Mouse (Mus musculus): ENCODE measurements around the gene Lbx2. TPM values are rescaled to one million over a fixed set of nuclear protein-coding genes. Genes with fewer than 3 reads are reported as not detected.
A peak's percentile ranks its signal among the peaks of the same experiment; 100 is the strongest.

Gene Lbx2
- total RNA-seq, 2 experiments from 2014 or later = 0.28 to 0.39 TPM

DNA sequence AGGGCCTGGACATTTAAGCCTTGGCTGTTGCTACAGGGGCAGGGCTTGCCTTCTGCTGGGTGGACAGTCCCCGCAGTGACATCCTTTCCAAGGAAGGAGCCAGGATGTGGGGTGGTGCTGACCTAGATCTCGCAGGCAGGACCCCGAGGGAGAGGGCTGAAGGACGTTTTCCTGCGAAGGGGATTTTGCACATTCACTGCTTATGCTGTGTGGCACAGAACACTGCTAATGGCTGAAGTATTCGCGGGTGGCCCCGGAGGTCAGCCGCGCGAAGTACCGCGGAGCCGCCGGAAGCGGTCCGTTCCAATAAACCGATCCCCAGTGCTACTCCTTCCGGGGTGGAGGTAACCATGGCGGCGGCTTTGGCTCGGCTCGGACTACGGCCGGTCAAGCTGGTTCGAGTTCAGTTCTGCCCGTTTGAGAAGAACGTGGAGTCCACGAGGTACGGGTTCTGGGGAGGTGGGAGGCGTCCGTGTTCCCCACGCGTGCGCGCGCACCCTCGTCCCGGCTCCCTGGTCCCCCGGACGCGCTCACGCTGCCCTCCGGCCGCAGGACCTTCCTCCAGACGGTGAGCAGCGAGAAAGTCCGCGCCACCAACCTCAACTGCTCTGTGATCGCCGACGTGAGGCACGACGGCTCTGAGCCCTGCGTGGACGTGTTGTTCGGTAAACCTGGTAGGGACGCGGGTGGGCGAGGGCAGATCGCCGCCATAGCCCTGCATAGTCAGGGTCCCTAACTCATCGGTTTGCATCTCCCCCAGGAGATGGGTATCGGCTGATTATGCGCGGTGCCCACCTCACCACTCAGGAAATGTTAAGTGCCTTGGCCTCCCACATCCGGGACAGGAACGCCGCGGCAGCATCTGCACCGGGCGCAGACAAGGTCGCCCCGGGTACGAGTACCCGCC is 22.8 kb downstream of the Lbx2 start, which contains the start of gene Mrpl53:
TSS of gene Mrpl53 (plus strand) at position 279 of the 907 bp plus-strand sequence.
- peak; percentile 85 for DNase-seq (ENCODE audit: low spot score)

DNA sequence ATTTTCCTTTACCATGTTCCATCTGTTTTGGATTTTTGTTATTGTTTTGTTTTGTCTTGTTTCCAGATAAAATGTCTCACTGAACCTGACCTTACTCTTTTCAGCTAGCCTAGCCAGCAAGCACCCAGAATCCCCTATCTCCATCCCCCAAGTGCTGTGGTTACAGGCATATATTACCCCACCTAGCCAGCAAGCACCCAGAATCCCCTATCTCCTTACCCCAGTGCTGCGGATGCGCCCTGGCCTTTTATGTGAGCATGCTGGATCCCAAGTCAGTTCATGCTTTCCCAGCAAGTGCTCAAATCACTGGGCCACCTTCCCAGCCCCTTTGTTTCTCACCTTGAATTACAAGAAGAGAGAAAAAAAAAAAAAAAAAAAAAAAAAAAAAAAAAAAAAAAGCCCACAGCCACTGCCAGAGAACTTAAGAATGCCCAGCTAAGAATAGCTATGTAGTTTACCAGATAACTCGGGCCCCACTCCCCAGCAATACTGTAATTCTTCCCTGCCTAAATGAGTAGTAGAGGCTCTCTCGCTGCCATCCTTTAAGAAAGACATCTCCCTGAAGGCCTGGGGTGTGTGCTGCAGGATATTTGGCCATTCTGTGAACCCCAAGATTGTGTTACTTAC is 25.5 kb downstream of the Lbx2 start:
- no peak for DNase-seq (ENCODE audit: low spot score)

DNA sequence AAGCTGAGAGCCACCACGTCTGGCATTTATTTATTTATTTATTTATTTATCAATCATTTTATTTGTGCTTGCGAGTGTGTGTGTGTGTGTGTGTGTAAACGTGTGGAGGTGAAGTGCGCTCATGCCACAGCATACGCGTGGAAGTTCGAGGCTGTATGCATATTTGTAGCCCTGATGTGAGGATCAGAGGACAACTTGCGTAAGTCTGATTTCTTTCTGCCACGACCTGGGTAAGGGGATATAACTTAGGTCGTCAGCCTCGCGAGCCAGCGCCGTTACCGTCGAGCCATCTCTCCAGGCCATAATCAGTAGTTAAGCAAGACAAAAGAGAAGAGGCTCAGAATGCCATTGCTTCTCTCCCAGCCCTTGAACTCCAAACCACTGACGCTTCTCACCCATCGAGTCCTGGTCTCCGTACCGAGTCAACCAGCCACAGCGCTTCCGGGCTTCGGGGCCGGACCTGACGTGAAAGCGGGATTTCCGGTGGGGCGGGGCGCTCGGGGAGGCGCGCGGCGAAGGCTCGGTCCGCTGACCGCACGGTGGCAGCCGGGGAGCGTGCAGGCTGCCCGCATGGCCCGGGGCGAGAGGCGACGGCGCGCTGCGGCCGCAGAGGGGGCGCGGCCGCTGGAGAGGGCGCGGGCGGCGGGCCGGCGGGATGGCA is 29.0 kb downstream of the Lbx2 start, which contains the start of gene Mogs:
TSS of gene Mogs (plus strand) at position 486 of the 661 bp plus-strand sequence.
- peak; percentile 93 for DNase-seq (ENCODE audit: low spot score)

DNA sequence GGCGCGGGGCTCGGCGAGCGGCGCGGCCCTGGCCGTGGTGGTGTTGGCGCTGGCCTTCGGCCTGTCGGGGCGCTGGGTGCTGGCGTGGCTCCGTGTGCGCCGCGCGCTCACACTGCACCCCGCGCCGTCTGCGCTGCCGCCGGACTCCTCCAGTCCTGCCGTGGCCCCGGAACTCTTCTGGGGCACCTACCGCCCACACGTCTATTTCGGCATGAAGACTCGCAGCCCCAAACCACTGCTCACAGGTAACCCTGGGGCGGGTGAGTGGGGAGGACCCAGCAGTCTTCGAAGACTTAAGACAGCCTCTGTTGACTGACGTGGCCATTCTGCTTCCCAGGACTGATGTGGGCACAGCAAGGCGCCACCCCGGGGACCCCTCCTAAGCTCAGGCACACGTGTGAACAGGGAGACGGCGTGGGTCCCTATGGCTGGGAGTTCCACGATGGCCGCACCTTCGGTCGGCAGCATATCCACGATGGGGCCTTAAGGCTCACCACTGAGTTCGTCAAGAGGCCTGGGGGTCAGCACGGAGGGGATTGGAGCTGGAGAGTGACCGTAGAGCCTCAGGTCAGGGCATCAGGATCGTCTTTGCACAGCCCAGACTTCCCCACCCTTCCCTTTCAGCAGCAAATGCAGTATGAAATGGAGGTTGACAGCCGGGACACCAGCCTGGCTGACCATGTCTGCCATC is 29.7 kb downstream of the Lbx2 start:
- DNase-seq (ENCODE audit: low spot score) = no peak

DNA sequence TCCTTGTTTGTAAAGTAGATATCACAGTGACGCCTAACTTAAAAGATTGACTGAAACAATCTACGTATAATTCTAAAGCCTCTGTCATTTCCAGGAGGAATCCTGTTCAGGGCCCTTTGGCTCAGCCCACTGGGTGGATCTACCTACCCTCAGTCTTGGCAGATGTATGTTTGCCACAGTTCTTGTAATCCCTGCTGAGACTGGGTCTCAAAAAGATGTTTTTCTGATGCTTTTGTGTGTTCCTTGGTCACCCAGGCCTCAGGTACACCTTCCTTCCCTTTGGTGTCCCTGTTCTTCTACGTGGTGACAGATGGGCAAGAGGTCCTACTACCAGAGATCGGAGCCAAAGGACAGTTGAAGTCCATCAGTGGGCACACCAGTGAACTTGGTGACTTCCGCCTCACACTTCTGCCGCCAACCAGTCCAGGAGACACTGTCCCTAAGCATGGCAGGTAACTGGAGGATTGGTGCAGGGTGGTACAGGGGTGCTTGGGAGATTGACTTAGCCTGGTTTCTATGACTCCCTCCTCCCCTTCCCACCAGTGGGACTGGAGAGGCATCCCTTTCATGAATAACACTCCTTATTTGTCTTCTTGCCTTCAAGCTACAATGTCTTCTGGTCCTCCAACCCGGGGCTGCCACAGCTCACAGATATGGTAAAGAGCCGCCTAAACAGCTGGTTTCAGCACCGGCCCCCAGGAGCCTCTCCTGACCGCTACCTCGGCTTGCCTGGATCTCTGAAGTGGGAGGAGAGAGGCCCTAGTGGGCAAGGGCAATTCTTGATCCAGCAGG is 30.4 kb downstream of the Lbx2 start:
- no peak for DNase-seq (ENCODE audit: low spot score)

DNA sequence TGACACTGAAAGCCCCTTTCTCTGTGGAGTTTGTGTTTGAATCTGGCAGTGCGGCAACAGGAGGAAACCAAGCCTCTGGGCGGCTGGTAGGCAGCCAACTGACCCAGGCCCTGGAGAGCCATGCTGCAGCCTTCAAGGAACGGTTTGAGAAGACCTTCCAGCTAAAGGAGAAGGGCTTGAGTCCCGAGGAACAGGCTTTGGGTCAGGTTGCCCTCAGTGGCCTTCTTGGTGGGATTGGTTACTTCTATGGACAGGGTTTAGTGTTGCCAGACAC is 30.9 kb downstream of the Lbx2 start:
- no peak for DNase-seq (ENCODE audit: low spot score)

DNA sequence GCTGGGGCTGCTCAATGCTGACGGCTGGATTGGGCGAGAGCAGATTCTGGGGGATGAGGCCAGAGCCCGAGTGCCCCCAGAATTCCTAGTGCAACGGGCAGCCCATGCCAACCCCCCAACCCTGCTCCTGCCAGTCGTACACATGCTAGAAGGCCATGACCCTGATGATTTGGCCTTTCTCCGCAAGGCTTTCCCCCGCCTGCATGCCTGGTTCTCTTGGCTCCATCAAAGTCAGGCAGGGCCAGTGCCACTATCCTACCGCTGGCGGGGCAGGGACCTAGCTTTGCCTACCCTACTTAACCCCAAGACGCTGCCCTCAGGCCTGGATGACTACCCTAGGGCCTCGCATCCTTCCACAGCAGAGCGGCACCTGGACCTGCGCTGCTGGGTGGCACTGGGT is 31.4 kb downstream of the Lbx2 start:
- DNase-seq (ENCODE audit: low spot score) = no peak

DNA sequence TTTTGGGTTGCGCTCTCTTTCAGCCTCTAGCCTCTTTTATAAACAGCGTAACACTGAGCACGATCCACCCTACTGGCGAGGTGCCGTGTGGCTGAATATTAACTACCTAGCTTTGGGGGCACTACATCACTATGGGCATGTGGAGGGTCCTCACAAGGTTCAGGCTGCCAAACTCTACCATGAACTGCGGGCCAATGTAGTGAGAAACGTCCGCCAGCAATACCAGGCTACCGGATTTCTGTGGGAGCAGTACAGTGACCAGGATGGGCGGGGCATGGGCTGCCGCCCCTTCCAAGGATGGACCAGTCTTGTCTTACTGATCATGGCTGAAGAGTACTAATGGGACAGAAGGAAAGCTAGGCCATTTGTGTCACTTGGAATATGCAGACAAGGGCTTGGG is 32.2 kb downstream of the Lbx2 start:
- no peak for DNase-seq (ENCODE audit: low spot score)

DNA sequence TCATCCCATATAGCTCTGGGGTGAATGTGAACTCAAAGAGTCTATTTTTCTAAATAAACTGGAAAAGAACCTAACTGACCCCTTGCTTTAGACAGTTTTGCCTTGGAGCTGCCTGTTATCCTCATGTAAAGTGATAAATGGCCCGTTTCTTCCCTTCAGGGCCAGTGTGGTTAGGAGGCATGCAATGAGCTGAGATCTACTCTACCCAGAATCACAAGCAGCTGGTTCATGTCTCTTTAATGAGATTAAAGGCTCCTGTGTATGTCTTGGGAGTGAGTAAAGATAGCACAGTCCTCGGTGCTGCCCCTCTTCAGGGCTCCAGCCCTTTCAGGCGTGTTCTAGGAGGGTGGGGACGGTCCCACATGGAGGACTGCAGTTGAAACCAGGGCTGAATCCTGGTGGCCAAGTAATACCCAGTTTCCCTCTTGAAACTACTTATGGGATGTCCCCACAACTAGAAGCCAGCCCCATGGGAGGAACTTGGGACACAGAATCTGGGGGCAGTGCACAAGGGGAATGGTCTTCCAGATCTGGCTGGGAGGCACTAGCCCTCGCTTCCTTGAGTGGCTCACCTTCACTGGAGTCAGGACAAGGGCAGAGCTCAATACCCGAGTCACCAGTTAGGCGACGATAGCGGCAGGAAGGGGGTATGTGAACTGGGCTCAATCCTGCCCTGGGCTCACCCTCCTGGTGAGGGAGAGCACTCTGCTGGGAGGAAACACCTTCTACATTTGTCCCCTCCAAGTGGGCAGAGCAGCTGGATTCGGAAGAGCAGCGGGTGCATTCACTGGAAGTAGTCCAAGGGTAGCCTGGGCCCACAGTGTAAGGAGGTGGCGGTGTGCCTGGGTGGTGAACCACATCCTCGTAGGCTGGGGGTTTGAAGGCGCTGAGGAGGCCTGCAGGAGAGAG is 32.9 kb downstream of the Lbx2 start:
- no peak for DNase-seq (ENCODE audit: low spot score)

DNA sequence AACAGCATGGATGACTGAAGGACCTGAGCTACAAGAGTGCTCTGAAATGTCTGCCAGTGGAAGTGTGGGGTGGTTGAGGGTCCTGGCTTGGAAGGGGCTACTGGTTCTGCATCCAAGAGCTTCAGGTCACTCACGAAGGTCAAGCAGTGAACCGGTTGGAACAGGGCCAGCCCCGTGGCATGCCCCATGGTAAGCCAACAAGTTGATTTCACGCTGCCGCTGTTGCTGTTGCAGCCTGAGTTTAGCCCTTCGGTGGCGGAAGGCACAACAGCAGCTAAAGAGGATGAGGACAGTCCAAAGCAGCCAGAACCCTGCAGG is 33.5 kb downstream of the Lbx2 start:
- no peak for DNase-seq (ENCODE audit: low spot score)

DNA sequence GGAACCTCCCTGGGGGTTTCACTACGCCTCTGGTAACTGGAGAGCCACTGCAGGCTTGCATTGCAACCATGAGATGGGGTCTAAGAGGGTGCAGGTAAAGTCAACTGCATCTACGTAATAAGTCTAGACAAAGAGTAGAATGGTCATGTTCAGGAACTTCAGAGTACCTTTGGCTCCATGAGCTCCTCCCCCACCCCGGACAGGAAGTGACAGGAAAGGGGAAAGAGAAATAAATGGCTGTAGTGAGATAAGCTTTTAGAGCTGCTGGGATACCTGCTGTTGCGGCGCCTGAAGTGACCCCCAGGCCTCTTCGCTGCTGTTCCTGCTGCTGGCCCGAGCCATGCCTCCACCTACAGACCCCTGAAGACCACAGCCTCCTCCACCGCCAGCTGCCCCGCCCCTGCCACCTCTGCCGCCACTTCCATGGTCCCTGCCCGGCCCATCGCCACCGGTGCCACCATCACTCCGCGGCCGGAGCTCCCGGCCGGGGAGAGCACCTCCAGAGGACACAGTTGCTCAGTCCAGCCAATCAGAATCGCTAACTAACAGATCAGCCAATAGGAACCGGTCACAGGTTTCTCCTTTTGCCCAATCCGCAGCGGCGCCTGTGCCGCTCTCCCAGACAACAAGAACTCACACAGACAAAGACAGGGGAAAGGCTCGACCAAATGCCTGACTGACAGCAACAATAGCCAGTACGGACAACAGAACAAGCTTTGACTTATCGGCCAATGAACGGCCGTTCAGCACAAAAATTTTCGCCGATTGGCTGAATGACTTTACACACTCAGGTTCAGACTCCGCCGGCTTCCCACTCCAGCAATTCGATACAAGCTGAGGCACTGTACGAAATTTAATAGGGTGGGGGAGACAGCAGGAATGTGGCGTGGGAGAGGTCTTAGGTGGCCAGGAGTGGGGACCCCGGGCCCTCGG is 35.0 kb downstream of the Lbx2 start, which contains the start of gene Wbp1:
TSS of gene Wbp1 (minus strand) at position 630 of the 933 bp plus-strand sequence.
- DNase-seq (ENCODE audit: low spot score) = peak; percentile 95

DNA sequence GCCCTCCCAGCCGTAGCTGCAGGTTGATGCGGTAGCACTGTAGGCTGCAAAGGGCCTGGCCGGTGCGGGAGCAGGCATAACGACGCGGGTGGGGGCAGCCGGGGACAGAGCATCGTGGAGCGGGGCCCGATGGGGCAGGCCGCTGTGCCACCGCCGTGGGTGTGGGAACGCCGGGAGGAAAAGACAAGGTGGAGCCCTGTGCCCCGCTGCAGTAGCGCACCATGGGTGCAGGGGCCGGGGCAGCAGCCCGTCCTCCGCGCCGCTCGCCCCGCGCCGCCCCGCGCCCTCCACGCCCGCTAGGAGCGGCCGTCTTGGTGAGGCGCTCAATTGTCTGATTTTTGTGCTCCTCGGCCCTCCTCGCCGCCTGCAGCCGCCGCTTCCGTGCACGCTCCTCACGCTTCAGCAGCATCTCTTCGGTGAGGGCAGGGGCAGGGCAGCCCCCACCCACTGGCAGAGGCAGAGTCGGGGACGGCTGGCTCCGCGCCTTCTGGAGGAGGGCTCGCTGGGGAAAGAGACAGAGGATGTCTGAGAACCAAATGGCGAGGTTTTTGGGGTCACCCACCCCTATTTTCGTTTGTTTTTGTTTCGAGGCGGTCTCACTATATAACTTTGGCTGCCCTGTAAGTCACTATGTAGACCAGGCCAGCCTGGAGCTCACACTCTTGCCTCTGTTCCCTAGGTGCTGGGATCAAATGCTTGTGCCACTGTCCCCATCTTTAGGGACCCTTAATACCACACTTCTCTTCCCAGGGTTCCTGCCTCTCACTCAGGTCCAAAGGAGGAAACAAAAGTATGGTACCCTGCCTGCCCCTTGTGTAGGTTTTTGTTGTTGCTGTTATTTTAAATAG is 35.9 kb downstream of the Lbx2 start:
- no peak for DNase-seq (ENCODE audit: low spot score)

DNA sequence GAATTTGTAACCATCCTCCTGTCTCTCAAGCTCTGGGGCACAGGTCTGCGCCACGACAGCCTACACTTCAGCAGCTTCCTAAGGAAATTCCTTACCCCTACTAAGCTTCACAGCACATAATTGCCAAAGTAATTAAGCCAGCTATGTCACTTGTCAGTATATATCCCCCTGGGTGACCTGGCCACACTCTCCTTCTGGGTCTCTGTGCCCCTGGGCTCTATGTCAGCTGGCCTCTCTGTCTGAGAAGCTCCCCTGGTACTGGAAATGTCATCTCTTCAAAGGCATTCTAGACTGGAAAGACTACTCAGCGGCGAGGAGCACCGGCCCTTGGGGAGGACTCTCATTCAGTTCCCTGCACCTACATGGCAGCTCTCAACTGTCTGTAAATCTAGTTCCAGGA is 36.8 kb downstream of the Lbx2 start:
- no peak for DNase-seq (ENCODE audit: low spot score)

DNA sequence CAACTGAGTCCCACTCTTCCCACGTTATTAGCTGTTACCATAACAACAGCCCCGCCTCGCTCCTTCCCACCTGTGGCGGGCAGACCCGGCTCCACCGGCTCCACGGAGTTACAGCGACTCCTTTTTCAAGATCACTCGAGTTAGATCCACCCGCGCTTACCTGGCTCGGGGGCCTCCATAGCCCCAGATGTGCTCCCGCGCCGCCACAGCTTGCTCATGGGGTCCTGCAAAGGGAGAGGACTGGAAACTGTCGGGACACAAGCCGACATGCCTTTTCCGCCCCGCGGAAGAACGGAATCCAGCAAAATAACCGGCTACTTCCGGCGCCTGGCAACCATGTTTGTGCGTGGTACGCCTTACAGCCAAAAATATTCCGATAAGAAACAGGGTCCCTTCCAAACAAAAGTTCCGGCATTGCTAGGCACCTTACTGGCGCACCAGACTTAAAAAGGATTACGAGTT is 38.7 kb downstream of the Lbx2 start:
- peak; percentile 93 for DNase-seq (ENCODE audit: low spot score)

DNA sequence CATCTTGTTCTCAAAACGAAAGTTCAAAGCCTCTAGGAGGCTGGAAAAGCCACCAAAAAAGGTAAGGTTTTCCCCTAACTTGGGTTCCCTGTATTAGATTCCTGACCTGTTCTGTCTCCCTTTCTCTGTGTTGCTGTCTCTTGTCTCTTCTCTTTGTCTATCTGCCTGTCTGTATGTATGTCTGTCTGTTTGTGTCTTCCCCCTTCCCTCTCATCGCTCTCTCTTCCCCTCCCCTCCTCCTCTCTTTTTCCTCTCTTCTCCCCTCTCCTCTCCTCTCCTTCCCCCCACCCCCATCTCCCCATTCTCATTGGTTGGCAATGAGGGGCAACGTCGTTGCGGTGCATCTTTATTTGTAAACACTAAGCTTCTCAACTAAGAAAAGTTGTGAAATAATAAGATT is 39.2 kb downstream of the Lbx2 start, which contains the start of gene Ino80b:
TSS of gene Ino80b (minus strand) at position 101 of the 400 bp plus-strand sequence.
- DNase-seq (ENCODE audit: low spot score) = no peak

DNA sequence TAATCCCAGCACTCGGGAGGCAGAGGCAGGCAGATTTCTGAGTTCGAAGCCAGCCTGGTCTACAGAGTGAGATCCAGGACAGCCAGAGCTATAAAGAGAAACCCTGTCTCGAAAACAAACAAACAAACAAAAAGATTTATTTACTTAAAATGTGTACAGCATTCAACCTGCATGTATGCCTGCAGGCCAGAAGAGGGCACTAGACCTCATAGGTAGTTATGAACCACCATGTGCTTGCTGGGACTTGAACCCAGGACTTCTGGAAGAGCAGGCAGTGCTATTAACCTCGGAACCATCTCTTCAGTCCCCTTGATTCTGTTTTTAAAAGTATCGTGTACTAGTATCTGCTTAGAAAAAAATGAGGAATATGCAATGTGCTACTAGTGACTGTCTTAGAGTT is 41.3 kb downstream of the Lbx2 start:
- no peak for DNase-seq (ENCODE audit: low spot score)

DNA sequence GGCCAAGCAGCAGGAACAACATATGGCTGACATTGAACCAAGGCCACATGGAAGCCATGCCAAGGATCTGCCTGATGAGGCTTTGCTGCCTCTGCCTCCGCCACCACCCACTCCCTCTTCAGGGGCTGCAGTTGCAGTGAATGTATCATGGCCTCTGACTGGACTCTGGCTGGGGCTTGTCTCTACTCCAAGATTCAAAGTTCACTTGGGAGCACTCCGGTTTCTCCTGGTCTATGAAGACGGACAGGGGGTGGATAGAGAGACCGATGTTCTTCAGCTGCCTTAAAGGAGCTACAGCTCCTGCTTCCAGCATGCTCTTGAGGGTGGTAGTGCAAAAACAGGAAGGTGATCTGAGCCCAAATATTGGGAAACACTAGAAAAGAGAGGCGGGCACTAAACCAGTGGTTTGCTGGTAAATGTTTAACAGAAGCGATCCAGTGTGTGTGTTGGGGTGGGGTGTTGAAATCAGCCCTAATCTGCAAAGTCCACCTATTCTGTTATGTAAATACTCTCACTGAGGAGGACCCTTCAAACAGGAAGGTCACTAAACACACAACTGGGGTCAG is 45.4 kb downstream of the Lbx2 start:
- DNase-seq (ENCODE audit: low spot score) = no peak

Measured in gastrocnemius, adult 18-20 months (tissue).